Mouse (Mus musculus): ENCODE results near the gene Rai1. TPM values are rescaled to one million over a fixed set of nuclear protein-coding genes. Genes with fewer than 3 reads are reported as not detected.

Gene Rai1
- polyA plus RNA-seq, 1 experiment from 2014 or later = 23.9 TPM

Small RNA genes lying within 50 kb of the gene (microRNA-seq; reads per million reads assigned to microRNA genes)
- gene Mir6921 (ENCODE audit: borderline number of aligned reads) (not detected), gene Mir6922 (ENCODE audit: borderline number of aligned reads) (not detected)

Other genes with a start within 250 kb of the Rai1 start
- 33.3 and 37.8 TPM in 2 replicates for gene Med9, start 156.8 kb upstream of the Rai1 start, polyA plus RNA-seq (2014; fragmentation: Nextera tagmentation; extraction: Ambion mirVana)
- 1.6 and 2.2 TPM in 2 replicates for gene Rasd1, start 140.1 kb upstream of the Rai1 start, polyA plus RNA-seq (2014; fragmentation: Nextera tagmentation; extraction: Ambion mirVana)
- 8.0 and 9.2 TPM in 2 replicates for gene Pemt, start 58.5 kb upstream of the Rai1 start, polyA plus RNA-seq (2014; fragmentation: Nextera tagmentation; extraction: Ambion mirVana)
- 58.3 and 67.6 TPM in 2 replicates for gene Srebf1, start 117.6 kb downstream of the Rai1 start, polyA plus RNA-seq (2014; fragmentation: Nextera tagmentation; extraction: Ambion mirVana)
- 21.8 and 23.4 TPM in 2 replicates for gene Tom1l2, start 247.9 kb downstream of the Rai1 start, polyA plus RNA-seq (2014; fragmentation: Nextera tagmentation; extraction: Ambion mirVana)
- 4.2 and 7.9 TPM in 2 replicates for gene Drc3, start 248.3 kb downstream of the Rai1 start, polyA plus RNA-seq (2014; fragmentation: Nextera tagmentation; extraction: Ambion mirVana)